Mouse (Mus musculus): ENCODE results near the gene Hist2h3c2. TPM values are rescaled to one million over a fixed set of nuclear protein-coding genes. Genes with fewer than 3 reads are reported as not detected.

Hist2h3c2 gene
- total and polyA plus RNA-seq, 3 experiments: 8.2 to 2,744 (median 1,897) TPM

- H3K36me3 ChIP-seq (ENCODE audit: control insufficient read depth in 1 of 2, insufficient read depth in 2 of 2, low read length in 2 of 2): peaks cover 0 to 51% of the 10 kb centered on the region in 2 experiments; a peak in 2 of 4 replicates
- peak; percentile 86 for DNase-seq (ENCODE audit: low read depth, low spot score)
- no peaks in the 10 kb centered on the region for H3K27me3 ChIP-seq (ENCODE audit: control insufficient read depth in 1 of 2, insufficient read depth in 2 of 2, low read length in 2 of 2)
- H3K4me3 ChIP-seq (ENCODE audit: control insufficient read depth in 1 of 2, insufficient read depth in 1 of 2, low read depth in 2 of 2, low read length in 2 of 2): peak overlapping the region; percentile 58 to 70
- peak overlapping the region; percentile 74 for H3K9ac ChIP-seq (ENCODE audit: control insufficient read depth, low read depth, low read length, poor library complexity, severe bottlenecking)
- peaks cover 18% of the 10 kb centered on the region; the same call in 1 of the 2 replicates for H3K79me2 ChIP-seq (ENCODE audit: control insufficient read depth, insufficient read depth, low read length, poor library complexity)
- H3K27ac ChIP-seq (ENCODE audit: control insufficient read depth, low read depth, low read length): peak overlapping the region; percentile 88
- H3K4me1 ChIP-seq (ENCODE audit: control insufficient read depth in 1 of 2, insufficient read depth in 2 of 2, low read length in 2 of 2): peaks cover 8 to 38% of the 10 kb centered on the region in 2 experiments
- H3K9me3 ChIP-seq (replicated peaks; ENCODE audit: insufficient read depth, low read length): no peaks in the 10 kb centered on the region
- peak; percentile 13; the same call in 1 of the 2 replicates for TF ChIP-seq UBTF (IDR thresholded peaks at IDR 0.05; ENCODE audit: borderline replicate concordance, insufficient read depth, low read depth, low read length)
- peak; percentile 33; the same call in 1 of the 2 replicates for TF ChIP-seq TBP (IDR thresholded peaks at IDR 0.05; ENCODE audit: low read depth, low read length)
- TF ChIP-seq GABPA (IDR thresholded peaks at IDR 0.05; ENCODE audit: low read depth, low read length): no peak
- TF ChIP-seq SIN3A (IDR thresholded peaks at IDR 0.05; ENCODE audit: low read length): no peak
Observed at GRCm38 (mm10) chr3:96221640-96222038, 17.3 kb downstream of the Hist2h3c2 start.

- peak within 1 kb of the TSS; percentile 99 for H3K27ac ChIP-seq (ENCODE audit: control insufficient read depth, low read depth, low read length)
- peak within 1 kb of the TSS; percentile 58 to 70 for H3K4me3 ChIP-seq (ENCODE audit: control insufficient read depth in 1 of 2, insufficient read depth in 1 of 2, low read depth in 2 of 2, low read length in 2 of 2)
- H3K36me3 ChIP-seq (ENCODE audit: control insufficient read depth in 1 of 2, insufficient read depth in 2 of 2, low read length in 2 of 2): peaks cover 0 to 44% of the 10 kb centered on the region in 2 experiments; a peak in 2 of 4 replicates
- peaks cover 18% of the 10 kb centered on the region; the same call in 1 of the 2 replicates for H3K79me2 ChIP-seq (ENCODE audit: control insufficient read depth, insufficient read depth, low read length, poor library complexity)
- TF ChIP-seq RAD21 (IDR thresholded peaks at IDR 0.05; ENCODE audit: low read depth, low read length) (no peak), POLR2A (IDR thresholded peaks at IDR 0.05; ENCODE audit: control insufficient read depth in 1 of 2, insufficient read depth in 1 of 2, low read depth in 1 of 2, low read length in 2 of 2, poor library complexity in 1 of 2) (peak; percentile 81 to 100), NELFE (IDR thresholded peaks at IDR 0.05; ENCODE audit: low read depth, low read length) (no peak), ZNF384 (IDR thresholded peaks at IDR 0.05; ENCODE audit: low read depth, low read length) (no peak), KAT2A (conservative IDR thresholded peaks at IDR 0.05; ENCODE audit: low read depth, low read length) (no peak), SIN3A (IDR thresholded peaks at IDR 0.05; ENCODE audit: low read length) (no peak), USF2 (IDR thresholded peaks at IDR 0.05; ENCODE audit: borderline replicate concordance in 1 of 2, insufficient read depth in 1 of 2, low read depth in 1 of 2, low read length in 2 of 2) (no peak), TBP (IDR thresholded peaks at IDR 0.05; ENCODE audit: low read depth, low read length) (peak; percentile 99), GATA1 (IDR thresholded peaks at IDR 0.05; ENCODE audit: low read depth, low read length) (peak; percentile 51; the same call in 1 of the 2 replicates), UBTF (IDR thresholded peaks at IDR 0.05; ENCODE audit: borderline replicate concordance, insufficient read depth, low read depth, low read length) (peak; percentile 96), POLR2AphosphoS5 (IDR thresholded peaks at IDR 0.05; ENCODE audit: borderline replicate concordance, low read depth, low read length) (peak; percentile 99; the same call in 1 of the 2 replicates)
- no peaks in the 10 kb centered on the region for H3K27me3 ChIP-seq (ENCODE audit: control insufficient read depth in 1 of 2, insufficient read depth in 2 of 2, low read length in 2 of 2)
- no peaks in the 10 kb centered on the region for H3K9me3 ChIP-seq (replicated peaks; ENCODE audit: insufficient read depth, low read length)
- DNase-seq (ENCODE audit: low read depth, low spot score): peak; percentile 100
- peak within 1 kb of the TSS; percentile 88 for H3K9ac ChIP-seq (ENCODE audit: control insufficient read depth, low read depth, low read length, poor library complexity, severe bottlenecking)
- H3K4me1 ChIP-seq (ENCODE audit: control insufficient read depth in 1 of 2, insufficient read depth in 2 of 2, low read length in 2 of 2): peaks cover 8 to 33% of the 10 kb centered on the region in 2 experiments
Observed at GRCm38 (mm10) chr3:96220765-96221639, 17.9 kb downstream of the Hist2h3c2 start, which contains the start of the genes Hist2h2ac and Hist2h2be. Gene Hist2h2ac, minus strand, starts transcription at chr3:96220880. Gene Hist2h2be, plus strand, starts transcription at chr3:96221119.

All from MEL (cell line).